Mouse (Mus musculus): ENCODE data around the gene Ifna16.

DNA sequence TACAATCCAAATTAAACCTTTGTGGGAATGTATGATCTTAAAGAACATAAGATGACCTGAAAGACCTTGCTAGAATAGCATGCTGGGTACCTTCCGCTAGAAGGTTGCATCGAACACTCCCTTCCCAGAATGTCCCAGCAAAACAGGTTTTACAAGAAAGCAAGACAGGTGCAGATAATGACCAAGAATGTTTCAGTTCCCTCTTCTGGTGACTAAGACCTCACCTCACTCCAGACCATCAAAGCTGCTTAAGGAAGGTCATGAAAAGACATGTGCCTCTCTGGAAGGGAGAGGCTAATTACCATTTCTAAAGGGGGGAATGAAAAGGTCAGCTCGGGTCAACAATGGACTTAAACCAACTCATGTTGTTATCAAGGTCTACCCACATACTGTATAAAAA lies 23.1 kb downstream of the Ifna16 start:
- TF ChIP-seq CTCF (IDR thresholded peaks at IDR 0.05; ENCODE audit: extremely low read depth, insufficient read depth, low read length) (no peak), POLR2A (IDR thresholded peaks at IDR 0.05; ENCODE audit: extremely low read depth, insufficient read depth, low read length) (no peak)
